Mouse (Mus musculus): ENCODE results near the gene Tmem190. TPM values are rescaled to one million over a fixed set of nuclear protein-coding genes. Genes with fewer than 3 reads are reported as not detected.
"Not testable (repeated sequence)": the region's sequence is repeated elsewhere in the genome, so short reads cannot be mapped to it uniquely, and the experiment has no call there.

The Tmem190 gene
- total and polyA plus RNA-seq, 3 experiments, result not detected

DNA sequence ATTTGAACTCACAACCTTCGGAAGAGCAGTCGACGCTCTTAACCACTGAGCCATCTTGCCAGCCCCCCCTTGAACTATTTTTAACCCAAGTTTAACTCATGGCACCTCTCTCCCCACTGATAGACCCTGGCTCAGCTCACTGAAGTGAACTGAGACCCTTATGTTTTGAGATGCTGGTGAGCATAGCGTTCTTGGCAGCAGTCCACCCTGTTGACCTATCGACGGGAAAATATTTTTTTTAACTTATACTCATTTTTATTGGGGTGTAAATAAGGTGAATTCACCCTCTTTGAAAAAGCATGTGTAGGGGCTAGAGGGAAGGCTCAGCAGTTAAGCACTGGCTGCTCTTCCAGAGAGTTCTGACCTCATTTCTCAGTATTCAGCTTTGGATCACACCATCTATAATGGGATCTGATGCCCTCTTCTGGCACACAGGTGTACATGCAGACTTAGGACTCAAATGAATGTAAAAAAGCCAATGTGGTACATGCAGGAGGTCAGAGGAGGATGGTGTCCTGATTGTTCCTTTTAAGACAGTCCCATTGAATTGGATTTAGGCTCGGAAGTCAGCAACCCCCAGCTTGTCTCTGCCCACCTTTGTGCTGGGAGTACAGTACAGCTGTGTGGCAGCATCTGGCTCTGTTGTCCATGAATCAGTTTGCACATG lies 13.2 kb downstream of the Tmem190 start (continued):
- TF ChIP-seq MYC (IDR thresholded peaks at IDR 0.05; ENCODE audit: low read depth, low read length) (peak; percentile 59; the same call in 1 of the 2 replicates), POLR2AphosphoS2 (IDR thresholded peaks at IDR 0.05; ENCODE audit: low read depth, low read length) (peak; percentile 94), ELF1 (IDR thresholded peaks at IDR 0.05; ENCODE audit: low read depth, low read length) (no peak)

DNA sequence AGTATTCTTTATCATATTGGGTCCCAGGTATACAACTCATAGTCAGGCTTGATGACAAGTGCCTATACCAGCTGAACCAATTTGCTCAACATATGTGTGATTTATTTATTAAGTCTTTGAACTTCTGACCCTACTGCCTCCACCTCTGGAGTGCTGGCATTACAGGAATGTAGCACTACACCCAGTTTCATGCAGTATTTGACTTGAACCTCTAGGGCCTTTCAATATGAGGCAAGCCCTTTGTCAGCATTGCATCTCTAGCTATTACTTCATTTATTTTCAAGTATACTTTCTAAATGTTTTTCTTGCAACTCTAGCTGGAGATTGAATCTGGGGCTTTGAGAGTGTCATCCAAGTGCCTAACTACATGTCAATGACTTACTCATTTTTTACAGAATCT lies 19.5 kb downstream of the Tmem190 start:
- Histone ChIP-seq H3K27me3 (replicated peaks) (no peaks in the 10 kb centered on the region), H3K79me2 (replicated peaks; ENCODE audit: control insufficient read depth, extremely low read depth, insufficient read depth, poor library complexity, severe bottlenecking) (peaks cover 1% of the 10 kb centered on the region; the same call in 1 of the 2 replicates), H3K4me2 (ENCODE audit: insufficient read depth, low read depth, poor library complexity, severe bottlenecking) (no peak overlapping the region), H3K9me3 (replicated peaks; ENCODE audit: low read length) (no peaks in the 10 kb centered on the region), H3K27ac (ENCODE audit: insufficient read depth, low read depth) (no peak overlapping the region), H3K4me1 (ENCODE audit: control insufficient read depth in 1 of 2, insufficient read depth in 2 of 2) (peaks cover 0 to 7% of the 10 kb centered on the region in 2 experiments; a peak in 1 of 4 replicates), H3K36me3 (replicated peaks in 1 of 2; ENCODE audit: control insufficient read depth in 1 of 2, insufficient read depth in 1 of 2, low read length in 1 of 2) (peaks cover 28 to 67% of the 10 kb centered on the region in 2 experiments), H3K4me3 (replicated peaks in 1 of 3; ENCODE audit: low read depth in 2 of 3, low read length in 2 of 3, poor library complexity in 1 of 3) (no peak overlapping the region), H3K9ac (ENCODE audit: insufficient read depth, low read depth) (no peak overlapping the region)
- DNase-seq (ENCODE audit: extremely low read depth), result no peak
- no peak for TF ChIP-seq MAZ (IDR thresholded peaks at IDR 0.05; ENCODE audit: low read depth, low read length)
- no peak for TF ChIP-seq KAT2A (IDR thresholded peaks at IDR 0.05; ENCODE audit: insufficient replicate concordance, low read length)
- TF ChIP-seq CTCF (conservative IDR thresholded peaks at IDR 0.05 in 1 of 2, IDR thresholded peaks at IDR 0.05 in 1 of 2; ENCODE audit: low read depth in 2 of 2, low read length in 2 of 2), result no peak
- TF ChIP-seq RCOR1 (conservative IDR thresholded peaks at IDR 0.05; ENCODE audit: low read depth, low read length), result no peak
- TF ChIP-seq IRF4 (IDR thresholded peaks at IDR 0.05; ENCODE audit: low read depth, low read length), result no peak
- TF ChIP-seq EP300 (IDR thresholded peaks at IDR 0.05; ENCODE audit: low read length), result no peak
- no peak for TF ChIP-seq CHD1 (IDR thresholded peaks at IDR 0.05; ENCODE audit: low read depth, low read length)
- TF ChIP-seq TBP (conservative IDR thresholded peaks at IDR 0.05; ENCODE audit: low read depth, low read length), result no peak
- TF ChIP-seq MXI1 (IDR thresholded peaks at IDR 0.05; ENCODE audit: low read depth, low read length), result no peak
- TF ChIP-seq ZMIZ1 (IDR thresholded peaks at IDR 0.05; ENCODE audit: low read depth, low read length), result no peak
- TF ChIP-seq PAX5 (IDR thresholded peaks at IDR 0.05; ENCODE audit: low read length), result no peak
- TF ChIP-seq UBTF (IDR thresholded peaks at IDR 0.05; ENCODE audit: low read depth, low read length), result no peak
- TF ChIP-seq USF2 (conservative IDR thresholded peaks at IDR 0.05; ENCODE audit: low read depth, low read length), result no peak
- no peak for TF ChIP-seq MYC (IDR thresholded peaks at IDR 0.05; ENCODE audit: low read depth, low read length)
- no peak for TF ChIP-seq ZC3H11A (IDR thresholded peaks at IDR 0.05; ENCODE audit: low read depth, low read length)
- dilution Hi-C loops (cut with MboI; ENCODE audit: extremely low pct_ligation_motif_present, extremely low pct_unique_long_range_greater_than_20kb, low sequenced_read_pairs), result no loop called here
- in situ Hi-C loops (cut with MboI; ENCODE audit: low pct_ligation_motif_present, low pct_unique_long_range_greater_than_20kb, low sequenced_read_pairs), result no loop called here

DNA sequence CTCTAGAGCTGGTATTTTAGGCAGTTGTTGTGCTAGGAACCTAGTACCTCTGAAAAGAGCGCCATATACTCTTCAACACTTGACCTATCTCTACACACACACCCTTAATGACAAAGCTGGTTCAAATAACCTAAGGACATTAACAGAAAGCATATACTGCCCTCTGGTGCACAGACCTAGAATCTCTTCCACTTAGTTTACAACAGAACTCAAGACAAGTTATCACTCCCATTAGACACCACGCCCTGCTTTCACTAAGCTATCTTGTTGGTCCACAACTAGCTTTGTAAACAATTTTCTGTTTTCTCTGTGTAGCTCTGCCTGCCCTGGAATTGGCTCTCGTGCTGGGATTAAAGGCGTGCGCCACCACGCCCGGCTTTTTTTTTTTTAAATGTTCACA lies 24.0 kb downstream of the Tmem190 start:
- no peak overlapping the region for H3K4me2 ChIP-seq (ENCODE audit: insufficient read depth, low read depth, poor library complexity, severe bottlenecking)
- no peaks in the 10 kb centered on the region for H3K9me3 ChIP-seq (replicated peaks; ENCODE audit: low read length)
- no peaks in the 10 kb centered on the region for H3K27me3 ChIP-seq (replicated peaks)
- H3K4me1 ChIP-seq (ENCODE audit: control insufficient read depth in 1 of 2, insufficient read depth in 2 of 2), result peaks cover 5 to 32% of the 10 kb centered on the region in 2 experiments; a peak in 3 of 4 replicates
- no peak overlapping the region for H3K9ac ChIP-seq (ENCODE audit: insufficient read depth, low read depth)
- dilution Hi-C loops (cut with MboI; ENCODE audit: extremely low pct_ligation_motif_present, extremely low pct_unique_long_range_greater_than_20kb, low sequenced_read_pairs), result no loop called here
- no peak for TF ChIP-seq BHLHE40 (IDR thresholded peaks at IDR 0.05; ENCODE audit: low read depth, low read length)
- peak; percentile 29 to 69; a peak in 3 of 4 replicates for TF ChIP-seq CTCF (conservative IDR thresholded peaks at IDR 0.05 in 1 of 2, IDR thresholded peaks at IDR 0.05 in 1 of 2; ENCODE audit: low read depth in 2 of 2, low read length in 2 of 2)
- no peak for TF ChIP-seq MYC (IDR thresholded peaks at IDR 0.05; ENCODE audit: low read depth, low read length)
- TF ChIP-seq SMC3 (IDR thresholded peaks at IDR 0.05; ENCODE audit: low read depth, low read length), result peak; percentile 60
- peak; percentile 26; the same call in 1 of the 2 replicates for TF ChIP-seq POLR2A (IDR thresholded peaks at IDR 0.05; ENCODE audit: low read depth, low read length)
- peak; percentile 39; the same call in 1 of the 2 replicates for TF ChIP-seq SIN3A (IDR thresholded peaks at IDR 0.05; ENCODE audit: low read length)
- TF ChIP-seq RAD21 (IDR thresholded peaks at IDR 0.05; ENCODE audit: low read depth, low read length), result peak; percentile 59
- TF ChIP-seq USF2 (conservative IDR thresholded peaks at IDR 0.05; ENCODE audit: low read depth, low read length), result no peak
- no peak for TF ChIP-seq RCOR1 (conservative IDR thresholded peaks at IDR 0.05; ENCODE audit: low read depth, low read length)
- no peak for TF ChIP-seq IRF4 (IDR thresholded peaks at IDR 0.05; ENCODE audit: low read depth, low read length)
- H3K79me2 ChIP-seq (replicated peaks; ENCODE audit: control insufficient read depth, extremely low read depth, insufficient read depth, poor library complexity, severe bottlenecking), result peaks cover 31% of the 10 kb centered on the region
- peaks cover 56 to 78% of the 10 kb centered on the region in 2 experiments for H3K36me3 ChIP-seq (replicated peaks in 1 of 2; ENCODE audit: control insufficient read depth in 1 of 2, insufficient read depth in 1 of 2, low read length in 1 of 2)
- no peak overlapping the region for H3K27ac ChIP-seq (ENCODE audit: insufficient read depth, low read depth)
- no peak for DNase-seq (ENCODE audit: extremely low read depth)
- in situ Hi-C loops (cut with MboI; ENCODE audit: low pct_ligation_motif_present, low pct_unique_long_range_greater_than_20kb, low sequenced_read_pairs), result no loop called here
- no peak overlapping the region for H3K4me3 ChIP-seq (replicated peaks in 1 of 3; ENCODE audit: low read depth in 2 of 3, low read length in 2 of 3, poor library complexity in 1 of 3)

DNA sequence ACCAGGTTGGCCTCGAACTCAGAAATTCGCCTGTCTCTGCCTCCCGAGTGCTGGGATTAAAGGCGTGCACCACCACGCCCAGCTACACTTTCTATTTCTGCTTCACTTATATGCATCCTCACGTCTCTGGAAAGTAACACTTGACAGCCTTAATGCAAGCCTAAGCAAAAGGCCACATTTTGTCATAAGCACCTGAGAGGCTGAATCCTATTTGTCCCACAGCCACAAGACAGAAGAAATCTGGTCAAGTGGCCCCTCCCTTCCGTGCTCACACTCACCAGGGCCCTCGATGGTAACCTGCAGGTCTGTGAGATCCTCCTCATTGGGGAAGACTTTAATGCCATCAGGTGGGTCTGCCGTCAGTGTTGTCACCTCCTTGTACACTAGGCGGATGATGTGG lies 28.4 kb downstream of the Tmem190 start:
- Histone ChIP-seq H3K79me2 (replicated peaks; ENCODE audit: control insufficient read depth, extremely low read depth, insufficient read depth, poor library complexity, severe bottlenecking) (peaks cover 40% of the 10 kb centered on the region), H3K36me3 (replicated peaks in 1 of 2; ENCODE audit: control insufficient read depth in 1 of 2, insufficient read depth in 1 of 2, low read length in 1 of 2) (peaks cover 43 to 58% of the 10 kb centered on the region in 2 experiments), H3K4me1 (ENCODE audit: control insufficient read depth in 1 of 2, insufficient read depth in 2 of 2) (peaks cover 7 to 39% of the 10 kb centered on the region in 2 experiments; a peak in 3 of 4 replicates), H3K4me3 (replicated peaks in 1 of 3; ENCODE audit: low read depth in 2 of 3, low read length in 2 of 3, poor library complexity in 1 of 3) (peak overlapping the region; percentile 80 to 99 (median 86)), H3K4me2 (ENCODE audit: insufficient read depth, low read depth, poor library complexity, severe bottlenecking) (peak overlapping the region; percentile 98), H3K9ac (ENCODE audit: insufficient read depth, low read depth) (peak overlapping the region; percentile 99)
- DNase-seq (ENCODE audit: extremely low read depth); H3K27me3 ChIP-seq (replicated peaks); in situ Hi-C loops (cut with MboI; ENCODE audit: low pct_ligation_motif_present, low pct_unique_long_range_greater_than_20kb, low sequenced_read_pairs); H3K9me3 ChIP-seq (replicated peaks; ENCODE audit: low read length); H3K27ac ChIP-seq (ENCODE audit: insufficient read depth, low read depth); dilution Hi-C loops (cut with MboI; ENCODE audit: extremely low pct_ligation_motif_present, extremely low pct_unique_long_range_greater_than_20kb, low sequenced_read_pairs): not testable (repeated sequence)

Data from CH12.LX (cell line).